21 mouse cellular contexts compared by ENCODE assay signal in genomic region chr17:34802756-34803155, GRCm38 (mm10). TPM values are rescaled to one million over a fixed set of nuclear protein-coding genes. Genes with fewer than 3 reads are reported as not detected.
"Had no signal": no experiment of that assay in that cellular context is flagged by ENCODE, and none has a peak within 500 bp of the region (broad histone marks: within the 10 kb centered on the region; RNA-seq: fewer than 3 reads in every experiment).

No protein-coding gene starts in this region.

RNA-seq across cellular contexts. Expression of gene Cyp21a1, which starts 1.6 kb away (rescaled TPM):
- total RNA-seq: common myeloid progenitor, adult 5-6 weeks; forebrain, postnatal 0 days; gastrocnemius, adult 2 months; gastrocnemius, postnatal 36 days; granulocyte monocyte progenitor cell, adult 5-6 weeks; heart, adult 18-20 months; heart, adult 2 months had no signal
- polyA plus RNA-seq: cortical plate, adult 2 months; embryonic facial prominence, embryonic 10.5 days; embryonic facial prominence, embryonic 11.5 days; embryonic facial prominence, embryonic 12.5 days; embryonic facial prominence, embryonic 13.5 days; embryonic facial prominence, embryonic 14.5 days; erythroblast, embryonic 14.5 days; forebrain, embryonic 10.5 days; forebrain, embryonic 12.5 days; forebrain, embryonic 13.5 days; forebrain, embryonic 14.5 days; forebrain, embryonic 15.5 days; forebrain, embryonic 16.5 days; forebrain, postnatal 0 days; heart, embryonic 11.5 days had no signal
